Mouse (Mus musculus) midbrain, embryonic 16.5 days (tissue): ENCODE data around the gene Coro7. TPM values are rescaled to one million over a fixed set of nuclear protein-coding genes. Genes with fewer than 3 reads are reported as not detected.
"Not testable (repeated sequence)": the region's sequence is repeated elsewhere in the genome, so short reads cannot be mapped to it uniquely, and the experiment has no call there.

Experiments
- ATAC-seq: fragments of 200-750 bp; cut with Nextera tagmentation; 2 replicates; pipeline ENCODE4 v1.8.0; 2017; ENCODE audit warnings: moderate TSS enrichment
- H3K27ac ChIP-seq: fragments of 300-500 bp; sonication (generic); 2 replicates; pipeline ENCODE4 v1.5.1; 2014; ENCODE audit warnings: mild to moderate bottlenecking, low read length, mixed read lengths
- H3K27me3 ChIP-seq: fragments of 300-500 bp; sonication (generic); 2 replicates; pipeline ENCODE4 v1.6.1; 2014; ENCODE audit warnings: low read depth, low read length, mixed read lengths; ENCODE audit not compliant: control insufficient read depth, insufficient read depth
- H3K36me3 ChIP-seq: fragments of 300-500 bp; sonication (generic); 2 replicates; pipeline ENCODE4 v1.6.1; 2014; ENCODE audit warnings: mild to moderate bottlenecking, low read length, moderate library complexity, mixed read lengths; ENCODE audit not compliant: control insufficient read depth, insufficient read depth
- H3K4me1 ChIP-seq: fragments of 300-500 bp; sonication (generic); 2 replicates; pipeline ENCODE4 v1.6.1; 2014; ENCODE audit warnings: mild to moderate bottlenecking, low read length, mixed read lengths; ENCODE audit not compliant: control insufficient read depth, insufficient read depth
- H3K4me2 ChIP-seq: fragments of 300-500 bp; sonication (generic); 2 replicates; pipeline ENCODE4 v1.6.1; 2014; ENCODE audit warnings: mild to moderate bottlenecking, low read length, mixed read lengths
- H3K4me3 ChIP-seq: fragments of 300-500 bp; sonication (generic); 2 replicates; pipeline ENCODE4 v1.5.1; 2014; ENCODE audit warnings: low read depth, mild to moderate bottlenecking, low read length, moderate library complexity, mixed read lengths
- H3K9ac ChIP-seq: fragments of 300-500 bp; sonication (generic); 2 replicates; pipeline ENCODE4 v1.6.1; 2014; ENCODE audit warnings: low read depth, low read length, mixed read lengths
- H3K9me3 ChIP-seq: fragments of 300-500 bp; sonication (generic); replicated peaks from 2 replicates; pipeline ENCODE4 v1.6.1; 2014; ENCODE audit warnings: mild to moderate bottlenecking, low read length, mixed read lengths; ENCODE audit not compliant: control insufficient read depth, poor library complexity, severe bottlenecking
- WGBS: fragments of 180-500 bp; shearing (Covaris S2); extraction: QIAGEN DNeasy Blood & Tissue Kit; methylation state at CpG from one replicate; pipeline ENCODE4 v1.1.7; 2014; 5-methylcytosine and 5-hydroxymethylcytosine counted together
- polyA plus RNA-seq: library from polyadenylated mRNA; unstranded; fragments of >200 nt; fragmentation: Nextera tagmentation; extraction: Ambion mirVana; gene quantifications from 2 replicates; pipeline ENCODE4 v1.2.1, GENCODE M21; 2015

Gene Coro7
- polyA plus RNA-seq, 1 experiment from 2014 or later = 36.4 TPM

DNA sequence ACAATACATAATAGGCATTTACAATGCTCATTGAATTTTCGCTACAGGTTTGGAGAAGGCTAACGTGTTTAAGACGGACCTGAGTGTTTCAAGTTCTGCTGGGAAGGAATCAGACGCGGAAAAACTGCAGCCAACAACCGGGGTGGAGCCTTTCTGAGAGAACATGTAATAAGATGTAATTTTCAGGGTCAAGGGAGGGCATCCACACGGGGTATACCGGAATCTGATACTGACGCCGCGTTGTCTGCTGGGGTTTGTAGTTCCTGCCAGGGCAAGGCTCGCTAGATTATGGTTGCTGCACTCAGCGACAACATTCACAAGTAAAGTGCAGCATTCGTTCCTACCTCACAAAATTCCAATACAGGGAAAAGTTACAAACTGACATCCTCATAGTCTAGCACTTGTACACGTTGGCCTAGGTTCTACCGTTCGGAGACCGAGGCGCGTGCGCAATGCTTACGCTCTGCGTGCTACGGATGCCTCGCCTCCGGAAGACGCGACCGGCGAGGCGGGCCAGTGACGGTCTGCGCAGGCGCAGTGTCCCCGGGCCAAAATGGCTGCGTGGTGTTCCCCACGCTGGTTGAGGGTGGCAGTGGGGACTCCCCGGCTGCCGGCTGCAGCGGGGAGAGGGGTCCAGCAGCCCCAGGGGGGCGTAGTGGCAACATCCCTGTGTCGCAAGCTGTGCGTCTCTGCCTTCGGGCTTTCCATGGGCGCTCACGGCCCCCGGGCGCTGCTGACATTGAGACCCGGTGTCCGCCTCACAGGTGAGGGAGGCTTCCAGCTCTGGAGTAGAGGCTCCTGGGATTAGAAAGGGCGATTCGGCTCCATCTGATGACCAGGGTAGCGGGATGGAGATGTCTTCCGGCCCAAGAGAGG, 4.2 kb upstream of the Coro7 start:
- Histone ChIP-seq H3K9me3 (no peaks in the 10 kb centered on the region), H3K27me3 (no peaks in the 10 kb centered on the region), H3K4me2 (peak overlapping the region; percentile 90), H3K27ac (peak overlapping the region; percentile 91), H3K4me3 (peak overlapping the region; percentile 98), H3K9ac (peak overlapping the region; percentile 91), H3K4me1 (peaks cover 26% of the 10 kb centered on the region), H3K36me3 (peaks cover 5% of the 10 kb centered on the region)
- ATAC-seq = peak; percentile 91
- under 1% methylated on average over 54 of the region's 54 CpGs for WGBS

DNA sequence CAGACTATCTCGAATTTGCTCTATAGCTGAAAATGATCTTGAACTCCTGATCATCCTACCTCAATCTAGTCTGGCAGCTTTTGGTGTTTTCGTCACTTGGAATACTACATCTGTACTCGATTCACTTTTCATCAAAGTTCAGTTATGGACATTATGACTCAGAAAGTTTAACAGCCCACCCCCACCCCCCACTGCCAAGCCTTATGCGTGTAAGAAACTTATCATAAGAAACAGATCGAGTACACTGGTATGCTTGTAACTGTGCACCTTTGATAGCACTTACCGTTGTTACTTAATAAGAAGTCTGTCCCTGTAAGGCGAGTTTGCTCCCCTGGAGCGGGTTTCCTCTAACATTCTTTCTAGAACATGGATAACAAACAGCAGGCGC, 3.6 kb upstream of the Coro7 start:
- WGBS = 31% methylated on average over 9 of the region's 9 CpGs
- Histone ChIP-seq H3K9ac (peak overlapping the region; percentile 91), H3K36me3 (peaks cover 5% of the 10 kb centered on the region), H3K4me1 (peaks cover 30% of the 10 kb centered on the region), H3K27ac (peak overlapping the region; percentile 91), H3K27me3 (no peaks in the 10 kb centered on the region), H3K9me3 (no peaks in the 10 kb centered on the region), H3K4me2 (peak overlapping the region; percentile 90), H3K4me3 (peak overlapping the region; percentile 98)
- peak; percentile 3; the same call in 1 of the 2 replicates for ATAC-seq

DNA sequence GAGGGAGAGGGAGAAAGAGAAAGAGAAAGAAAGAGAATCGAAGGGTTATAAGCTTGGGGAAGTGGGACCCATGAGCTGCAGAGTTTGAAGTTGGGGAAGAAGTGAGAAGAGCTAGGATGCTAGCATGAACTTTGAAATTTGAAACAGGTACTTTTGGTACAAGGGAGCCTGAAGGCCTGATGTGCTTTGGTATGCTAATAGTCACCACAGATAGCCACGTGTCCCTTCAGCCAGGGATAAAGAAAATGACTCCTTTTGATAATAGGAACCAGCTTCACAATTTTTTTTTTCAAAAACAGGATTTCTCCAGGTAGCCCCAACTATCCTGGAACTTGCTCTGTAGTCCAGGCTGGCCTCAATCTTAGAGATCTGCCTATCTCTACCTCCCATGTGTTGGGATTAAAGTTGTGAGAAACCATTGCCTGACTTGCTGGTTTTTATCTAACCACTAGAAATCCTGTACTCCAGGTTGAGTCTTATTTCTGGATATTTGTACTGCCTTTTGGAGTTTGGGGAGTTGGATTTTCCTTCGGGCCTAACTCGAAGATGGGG, 3.1 kb upstream of the Coro7 start:
- peak overlapping the region; percentile 90 for H3K4me2 ChIP-seq
- H3K27ac ChIP-seq = peak overlapping the region; percentile 91; the same call in 1 of the 2 replicates
- H3K4me3 ChIP-seq = peak overlapping the region; percentile 98; the same call in 1 of the 2 replicates
- 75% methylated on average over 4 of the region's 4 CpGs for WGBS
- no peaks in the 10 kb centered on the region for H3K27me3 ChIP-seq
- no peak overlapping the region; the same call in 1 of the 2 replicates for H3K9ac ChIP-seq
- ATAC-seq = no peak
- H3K9me3 ChIP-seq = no peaks in the 10 kb centered on the region
- peaks cover 3% of the 10 kb centered on the region for H3K36me3 ChIP-seq
- peaks cover 30% of the 10 kb centered on the region for H3K4me1 ChIP-seq

DNA sequence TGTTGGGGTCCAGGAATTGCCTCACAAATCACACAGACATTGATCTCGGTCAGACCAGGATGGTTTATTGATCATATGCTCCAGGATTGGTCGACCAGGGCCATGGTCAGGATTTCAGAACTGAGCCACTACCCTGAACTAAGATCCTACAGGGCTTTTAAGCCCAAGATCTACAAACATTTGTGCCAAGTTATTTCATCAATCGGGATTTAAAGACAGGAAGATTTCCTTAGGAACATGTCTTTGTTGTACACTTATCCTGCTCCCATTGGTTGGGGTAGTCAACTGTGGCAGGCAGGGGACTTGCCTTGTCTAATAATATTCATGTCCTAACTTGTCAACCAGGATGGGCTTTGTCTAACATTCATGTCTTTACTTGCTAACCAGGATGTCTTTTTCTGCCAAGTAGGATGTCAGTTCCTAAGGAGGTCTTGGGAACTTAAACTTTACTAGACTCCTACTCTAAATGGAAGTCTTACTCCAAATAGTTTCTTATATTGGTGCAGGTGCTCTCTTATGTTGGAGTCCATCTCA, 1.4 kb upstream of the Coro7 start:
- H3K27ac ChIP-seq, H3K9me3 ChIP-seq, H3K4me2 ChIP-seq, H3K36me3 ChIP-seq, H3K9ac ChIP-seq, H3K27me3 ChIP-seq, H3K4me3 ChIP-seq, ATAC-seq: not testable (repeated sequence)
- H3K4me1 ChIP-seq = peaks cover 30% of the 10 kb centered on the region
- WGBS = 87% methylated on average over 3 of the region's 3 CpGs

DNA sequence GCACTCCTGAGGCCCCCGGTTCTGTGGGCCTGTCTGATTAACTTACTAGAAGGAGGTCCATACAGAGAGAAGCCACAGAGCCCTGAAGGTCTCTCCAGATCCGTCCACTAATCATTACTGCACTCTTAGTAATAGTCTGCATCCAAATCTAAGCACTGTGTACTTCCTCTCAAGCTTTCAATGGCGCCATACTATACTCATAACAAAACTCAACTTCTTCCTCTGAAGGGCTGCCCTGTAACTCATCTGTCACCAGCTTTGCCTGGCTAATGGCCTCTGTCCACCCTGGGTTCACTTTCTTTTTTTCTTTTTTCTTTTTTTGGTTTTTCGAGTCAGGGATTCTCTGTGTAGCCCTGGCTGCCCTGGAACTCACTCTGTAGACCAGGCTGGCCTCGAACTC, 1.5 kb downstream of the Coro7 start:
- Histone ChIP-seq H3K4me2 (no peak overlapping the region), H3K4me1 (peaks cover 14% of the 10 kb centered on the region), H3K27me3 (no peaks in the 10 kb centered on the region), H3K4me3 (no peak overlapping the region), H3K9ac (no peak overlapping the region), H3K27ac (no peak overlapping the region), H3K9me3 (no peaks in the 10 kb centered on the region), H3K36me3 (peaks cover 11% of the 10 kb centered on the region)
- 86% methylated on average over 5 of the region's 5 CpGs for WGBS
- ATAC-seq = no peak

DNA sequence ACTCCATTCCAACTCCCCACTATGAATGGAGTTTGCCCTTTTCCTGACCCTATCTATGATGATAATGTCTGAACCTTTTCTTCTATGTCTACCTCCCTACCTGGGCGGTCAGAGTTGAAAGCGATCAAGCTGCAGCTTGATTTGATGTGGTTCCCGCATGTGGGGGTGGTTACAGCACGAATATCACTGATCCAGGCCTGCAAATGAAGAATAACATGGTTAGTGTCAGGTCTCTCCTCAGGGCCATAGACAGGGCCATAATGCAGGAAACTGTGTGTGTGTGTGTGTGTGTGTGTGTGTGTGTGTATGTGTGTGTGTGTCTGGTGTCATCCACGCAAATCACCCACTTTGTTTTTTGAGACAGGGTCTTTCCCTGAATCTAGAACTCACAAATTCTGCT, 2.7 kb downstream of the Coro7 start:
- no peak for ATAC-seq
- 95% methylated on average over 5 of the region's 5 CpGs for WGBS

DNA sequence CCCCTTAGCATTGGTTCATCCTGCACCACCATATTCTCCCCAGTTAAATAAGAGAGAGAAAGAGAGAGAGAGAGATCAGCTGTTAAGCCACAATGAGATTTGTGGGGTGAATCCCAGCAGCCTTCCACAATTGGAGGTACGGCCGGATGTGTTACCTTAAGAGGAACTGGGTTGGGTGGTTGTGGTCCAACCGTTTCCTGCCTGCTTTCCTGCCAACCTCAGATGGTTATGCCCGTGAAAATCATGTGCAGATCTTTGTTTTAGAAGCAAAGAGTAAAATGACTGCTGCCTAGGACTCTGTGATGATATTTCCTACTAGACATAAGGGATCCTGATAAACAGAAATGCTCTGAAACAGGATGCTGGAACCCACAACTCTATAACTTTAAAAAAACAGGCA, 5.5 kb downstream of the Coro7 start:
- Histone ChIP-seq H3K4me3 (no peak overlapping the region), H3K4me1 (peaks cover 7% of the 10 kb centered on the region), H3K27ac (no peak overlapping the region), H3K36me3 (peaks cover 18% of the 10 kb centered on the region), H3K9ac (no peak overlapping the region), H3K9me3 (no peaks in the 10 kb centered on the region), H3K4me2 (no peak overlapping the region), H3K27me3 (no peaks in the 10 kb centered on the region)
- ATAC-seq = no peak
- WGBS = 89% methylated on average over 4 of the region's 4 CpGs

More for the DNA sequence above, 2.7 kb downstream of the Coro7 start:
- no peak overlapping the region for H3K4me3 ChIP-seq
- peaks cover 14% of the 10 kb centered on the region for H3K36me3 ChIP-seq
- no peak overlapping the region for H3K4me2 ChIP-seq
- H3K9ac ChIP-seq = no peak overlapping the region
- peaks cover 12% of the 10 kb centered on the region for H3K4me1 ChIP-seq
- H3K27me3 ChIP-seq = no peaks in the 10 kb centered on the region
- H3K9me3 ChIP-seq = no peaks in the 10 kb centered on the region
- no peak overlapping the region for H3K27ac ChIP-seq

DNA sequence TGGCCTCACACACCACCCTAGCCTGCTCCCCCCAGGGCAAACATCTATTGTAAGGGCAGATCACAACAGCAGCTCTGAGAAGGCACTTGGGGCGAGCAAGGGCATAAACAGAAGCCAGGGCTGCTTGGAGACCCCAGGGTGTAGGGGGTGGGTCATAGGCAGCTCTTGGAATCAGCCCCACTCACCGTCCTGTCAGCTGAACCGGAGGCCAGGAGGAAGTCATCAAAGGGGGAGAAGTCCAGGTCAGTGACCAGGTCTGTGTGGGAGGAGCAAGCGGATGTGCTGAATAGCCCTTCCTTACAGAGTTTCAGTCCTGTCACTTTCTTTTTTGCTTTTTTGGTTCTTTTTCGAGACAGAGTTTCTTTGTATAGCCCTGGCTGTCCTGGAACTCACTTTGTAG, 9.3 kb downstream of the Coro7 start:
- Histone ChIP-seq H3K4me3 (no peak overlapping the region), H3K27ac (no peak overlapping the region), H3K36me3 (peaks cover 17% of the 10 kb centered on the region), H3K9ac (no peak overlapping the region), H3K4me2 (no peak overlapping the region), H3K4me1 (no peaks in the 10 kb centered on the region), H3K27me3 (no peaks in the 10 kb centered on the region), H3K9me3 (no peaks in the 10 kb centered on the region)
- ATAC-seq = no peak
- 84% methylated on average over 5 of the region's 5 CpGs for WGBS
